Mouse (Mus musculus) megakaryocyte, embryonic 14.5 days (primary cell): ENCODE results near the gene Blvra.

Source experiments
- FLI1 ChIP-seq: IDR thresholded peaks from 2 replicates; pipeline ENCODE4 v1.6.1; 2012; ENCODE audit warnings: low read length, inconsistent platforms, mixed read lengths
- GATA1 ChIP-seq: IDR thresholded peaks from 3 replicates; pipeline ENCODE4 v1.6.1; 2012; ENCODE audit warnings: mixed read lengths, low read length, inconsistent platforms, borderline replicate concordance

DNA sequence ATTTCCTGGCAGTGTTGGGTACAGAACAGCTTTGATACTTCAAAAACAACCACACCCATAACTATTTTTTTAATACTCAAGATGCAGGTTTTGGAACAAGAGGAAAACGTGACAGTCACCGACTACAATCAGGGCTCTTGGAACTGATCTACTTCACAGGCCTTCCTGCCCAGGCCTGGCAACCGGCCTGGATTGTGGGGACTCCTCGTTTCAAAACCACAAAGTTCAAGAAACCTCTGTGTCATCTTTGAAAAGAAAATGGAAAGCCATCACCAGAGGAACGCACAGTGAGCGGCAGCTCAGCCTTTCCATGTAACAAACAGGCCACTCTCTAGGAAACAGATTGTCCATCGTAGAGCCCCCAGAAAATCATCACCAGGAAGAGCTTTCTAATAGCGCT lies 68.6 kb downstream of the Blvra start:
- TF ChIP-seq GATA1 (no peak), FLI1 (no peak)
